In the genomic region with DNA sequence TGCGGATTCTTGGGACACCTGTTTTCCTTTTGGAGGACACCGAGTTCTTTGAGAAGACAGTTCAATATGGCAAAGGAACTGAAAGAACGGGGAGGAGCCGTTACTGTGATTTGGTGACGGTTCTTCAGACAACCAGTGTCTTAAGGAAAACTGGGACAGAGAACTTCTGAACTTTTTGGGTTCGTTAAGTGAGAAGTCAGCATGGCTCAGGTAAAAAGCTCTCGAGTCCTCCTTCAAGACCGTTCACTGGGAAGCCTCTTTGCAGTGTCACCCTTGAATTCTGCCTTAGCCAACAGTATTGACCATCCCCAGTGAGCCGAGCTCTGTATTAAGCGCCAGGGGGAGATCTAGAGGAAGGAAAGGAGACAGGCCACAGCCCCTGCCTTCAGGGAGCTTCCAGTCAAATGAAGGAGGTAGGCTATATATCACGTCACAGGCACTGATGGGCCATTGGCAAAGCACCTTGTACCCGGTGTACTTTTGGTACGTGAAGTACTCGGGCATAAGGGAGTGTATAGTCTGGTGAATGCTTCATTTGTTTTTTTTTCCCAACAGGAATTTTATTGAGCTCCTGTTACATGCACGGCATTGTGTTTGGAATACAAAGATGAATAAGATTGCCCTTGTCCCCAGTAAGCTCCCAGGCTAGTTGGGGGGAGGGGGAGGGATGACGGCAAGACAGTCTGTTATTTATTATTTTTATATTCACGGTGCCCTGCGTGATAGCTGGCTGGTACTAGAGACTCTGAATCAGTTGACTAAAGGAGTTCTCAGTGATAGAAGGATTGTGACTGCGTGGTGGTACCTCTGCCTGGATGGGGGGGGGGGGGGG, we compare ENCODE assay signal across 7 mouse cellular contexts. TPM values are rescaled to one million over a fixed set of nuclear protein-coding genes. Genes with fewer than 3 reads are reported as not detected.
DNase-seq lines count a peak whose midpoint lies in the region; ATAC-seq and TF ChIP-seq lines count a peak whose summit lies in the region.

Gene Csad (minus strand): TSS at position 51 of the 832 bp plus-strand sequence.

- H3K36me3 ChIP-seq in thymus, adult 2 months (ENCODE audit: control insufficient read depth, insufficient read depth, low read length), result peaks cover 26% of the 10 kb centered on the region
- peaks cover 37% of the 10 kb centered on the region for H3K36me3 ChIP-seq in heart, postnatal 0 days (replicated peaks; ENCODE audit: control insufficient read depth, insufficient read depth, low read length)

- peak within 1 kb of the TSS; percentile 87 for H3K27ac ChIP-seq in thymus, adult 2 months (ENCODE audit: control insufficient read depth, insufficient read depth, low read length)
- peak within 1 kb of the TSS; percentile 85 for H3K27ac ChIP-seq in brown adipose tissue, adult 24 weeks (replicated peaks; ENCODE audit: low read depth, low read length)
- H3K27ac ChIP-seq in heart, postnatal 0 days (ENCODE audit: low read depth), result peak within 1 kb of the TSS; percentile 99
- peak within 1 kb of the TSS; percentile 92 for H3K27ac ChIP-seq in olfactory bulb, adult 2 months (ENCODE audit: insufficient read depth, low read depth, low read length)

- H3K9ac ChIP-seq in heart, postnatal 0 days (replicated peaks; ENCODE audit: low read depth, low read length), result peak within 1 kb of the TSS; percentile 93

- H3K9me3 ChIP-seq in heart, postnatal 0 days (replicated peaks; ENCODE audit: control insufficient read depth, low read length), result no peaks in the 10 kb centered on the region

- peak within 1 kb of the TSS; percentile 95 for H3K4me3 ChIP-seq in thymus, adult 2 months (ENCODE audit: control insufficient read depth, insufficient read depth, low read length)
- peak within 1 kb of the TSS; percentile 82 for H3K4me3 ChIP-seq in brown adipose tissue, adult 24 weeks (ENCODE audit: insufficient read depth, low read depth, low read length)
- H3K4me3 ChIP-seq in heart, postnatal 0 days (ENCODE audit: low read depth, low read length), result peak within 1 kb of the TSS; percentile 95
- peak within 1 kb of the TSS; percentile 97 for H3K4me3 ChIP-seq in olfactory bulb, adult 2 months (ENCODE audit: insufficient read depth, low read depth, low read length)

- H3K4me2 ChIP-seq in heart, postnatal 0 days (ENCODE audit: low read depth, low read length), result peak within 1 kb of the TSS; percentile 89

- TF ChIP-seq POLR2A in thymus, adult 2 months (IDR thresholded peaks at IDR 0.05; ENCODE audit: control insufficient read depth, extremely low read depth, insufficient read depth, low read length, poor library complexity), result no peak
- no peak for TF ChIP-seq POLR2A in olfactory bulb, adult 2 months (IDR thresholded peaks at IDR 0.05; ENCODE audit: insufficient read depth, low read depth, low read length)

- intact Hi-C loops in left cerebral cortex, postnatal 4 days (cut with DNase I), result no loop called here

- WGBS in thymus, adult 2 months, result 79% methylated on average over 19 of the region's 19 CpGs
- 59% methylated on average over 19 of the region's 19 CpGs for WGBS in heart, postnatal 0 days
- WGBS in olfactory bulb, adult 2 months, result 24% methylated on average over 19 of the region's 19 CpGs

- no peak for ATAC-seq in heart, postnatal 0 days (ENCODE audit: insufficient read depth, low read depth)

- H3K4me1 ChIP-seq in thymus, adult 2 months (replicated peaks; ENCODE audit: control insufficient read depth, insufficient read depth, low read length), result peaks cover 32% of the 10 kb centered on the region
- peaks cover 9% of the 10 kb centered on the region for H3K4me1 ChIP-seq in brown adipose tissue, adult 24 weeks (ENCODE audit: control insufficient read depth, insufficient read depth, insufficient read length, low read length)
- H3K4me1 ChIP-seq in heart, postnatal 0 days (ENCODE audit: control insufficient read depth, insufficient read depth), result peaks cover 22% of the 10 kb centered on the region
- H3K4me1 ChIP-seq in olfactory bulb, adult 2 months (ENCODE audit: control insufficient read depth, insufficient read depth, low read length), result peaks cover 19% of the 10 kb centered on the region

- DNase-seq in thymus, adult 2 months, result no peak
- DNase-seq in thymus, postnatal 14 days, result no peak
- DNase-seq in heart, postnatal 0 days (ENCODE audit: low spot score), result no peak
- no peak for DNase-seq in left cerebral cortex, postnatal 4 days
- no peak for DNase-seq in T-cell, adult 2 months (ENCODE audit: low spot score)

- TF ChIP-seq EP300 in heart, postnatal 0 days (IDR thresholded peaks at IDR 0.05; ENCODE audit: low read depth), result no peak

- TF ChIP-seq CTCF in thymus, adult 2 months (IDR thresholded peaks at IDR 0.05; ENCODE audit: borderline replicate concordance, control insufficient read depth, extremely low read depth, insufficient read depth, low read length, poor library complexity), result no peak
- no peak for TF ChIP-seq CTCF in heart, postnatal 0 days (IDR thresholded peaks at IDR 0.05; ENCODE audit: low read depth)
- no peak for TF ChIP-seq CTCF in olfactory bulb, adult 2 months (IDR thresholded peaks at IDR 0.05; ENCODE audit: insufficient read depth, low read depth, low read length)

- no peaks in the 10 kb centered on the region for H3K27me3 ChIP-seq in thymus, adult 2 months (ENCODE audit: control insufficient read depth, insufficient read depth, low read length)
- no peaks in the 10 kb centered on the region for H3K27me3 ChIP-seq in heart, postnatal 0 days (ENCODE audit: control insufficient read depth, insufficient read depth, low read length)

RNA-seq across cellular contexts. Expression of gene Csad, which starts in this region (rescaled TPM):
- polyA plus RNA-seq in thymus, adult 2 months (2012; rRNA removed), result 77.6 and 82.1 TPM in 2 replicates
- polyA plus RNA-seq in brown adipose tissue, adult 24 weeks (2012; ENCODE audit: insufficient read depth, insufficient read length, missing spikeins), result 137 and 181 TPM in 2 replicates
- total RNA-seq in heart, postnatal 0 days (2014; rRNA removed; ENCODE audit: low replicate concordance), result 43.9 and 64.7 TPM in 2 replicates
- 27.7 and 33.1 TPM in 2 replicates for polyA plus RNA-seq in heart, postnatal 0 days (2015; fragmentation: Nextera tagmentation; extraction: Ambion mirVana)
- total RNA-seq in left cerebral cortex, postnatal 4 days (2021), result 10 to 100 TPM; 27.8 TPM
- not detected in 2 replicates for polyA plus RNA-seq in olfactory bulb, adult 2 months (2012; ENCODE audit: insufficient read depth, insufficient read length, low replicate concordance, missing spikeins)
